Mouse (Mus musculus) liver, embryonic 14.5 days (tissue): ENCODE measurements around the gene Trpv5.

ENCODE experiments used
- CTCF ChIP-seq: IDR thresholded peaks from 2 replicates; pipeline ENCODE4 v1.5.1; 2016; ENCODE audit warnings: antibody characterized with exemption, low read depth, control low read depth
- EP300 ChIP-seq: IDR thresholded peaks from 2 replicates; pipeline ENCODE4 v1.6.1; 2016; ENCODE audit warnings: antibody characterized with exemption, low read depth

DNA sequence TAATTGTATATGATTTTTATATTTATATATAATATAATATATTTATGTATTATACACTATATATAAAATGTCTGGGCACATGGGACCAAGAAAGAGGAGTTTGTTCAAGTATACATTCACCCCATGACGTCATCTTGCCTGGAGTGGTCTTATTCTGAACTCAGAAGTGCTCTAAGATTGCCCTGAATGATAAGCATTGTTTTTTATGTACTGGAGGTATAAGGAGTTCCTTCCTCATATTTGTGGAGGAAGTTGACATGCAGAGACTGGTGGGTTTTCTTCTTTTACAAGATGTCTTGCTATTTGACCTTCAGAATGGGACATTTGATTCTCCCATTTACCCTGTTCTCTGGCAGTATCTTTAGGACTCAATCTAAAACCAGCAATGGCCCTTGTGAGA lies 52.4 kb downstream of the Trpv5 start:
- no peak for TF ChIP-seq CTCF
- no peak for TF ChIP-seq EP300
